Mouse (Mus musculus) testis, adult 2 months (tissue): Measurements from ENCODE around the gene Sgf29. TPM values are rescaled to one million over a fixed set of nuclear protein-coding genes. Genes with fewer than 3 reads are reported as not detected.
"Not testable (repeated sequence)": the region's sequence is repeated elsewhere in the genome, so short reads cannot be mapped to it uniquely, and the experiment has no call there.

ENCODE experiments used
- H3K27ac ChIP-seq: fragments of 200-500 bp; 2 replicates; pipeline ENCODE4 v1.5.1; 2012; ENCODE audit warnings: low read depth, low read length; ENCODE audit not compliant: control insufficient read depth, insufficient read depth
- H3K27me3 ChIP-seq: fragments of 200-500 bp; 2 replicates; pipeline ENCODE4 v1.6.1; 2012; ENCODE audit warnings: mild to moderate bottlenecking, low read length, moderate library complexity; ENCODE audit not compliant: control insufficient read depth, insufficient read depth
- H3K36me3 ChIP-seq: fragments of 200-500 bp; 2 replicates; pipeline ENCODE4 v1.6.1; 2012; ENCODE audit warnings: mild to moderate bottlenecking, low read length; ENCODE audit not compliant: control insufficient read depth, insufficient read depth
- H3K4me1 ChIP-seq: fragments of 200-500 bp; 2 replicates; pipeline ENCODE4 v1.6.1; 2012; ENCODE audit warnings: low read length; ENCODE audit not compliant: control insufficient read depth, insufficient read depth
- H3K4me3 ChIP-seq: fragments of 200-500 bp; 2 replicates; pipeline ENCODE4 v1.5.1; 2012; ENCODE audit warnings: low read depth, mild to moderate bottlenecking, low read length, moderate library complexity, mixed read lengths; ENCODE audit not compliant: control insufficient read depth
- CTCF ChIP-seq: fragments of 200-500 bp; IDR thresholded peaks from 2 replicates; pipeline ENCODE4 v1.5.1; 2012; ENCODE audit warnings: low read depth, mild to moderate bottlenecking, inconsistent platforms, low read length, moderate library complexity; ENCODE audit not compliant: control insufficient read depth, insufficient read depth, insufficient replicate concordance
- POLR2A ChIP-seq: fragments of 200-500 bp; IDR thresholded peaks from 2 replicates; pipeline ENCODE4 v1.6.1; 2012; ENCODE audit warnings: low read depth, mild to moderate bottlenecking, inconsistent platforms, low read length, moderate library complexity; ENCODE audit not compliant: control insufficient read depth
- polyA plus RNA-seq: library from polyadenylated mRNA; depleted of rRNA; stranded (reverse); fragments of >200 nt; gene quantifications from 2 replicates; pipeline ENCODE4 v1.2.3, GENCODE M21; 2012

Sgf29 gene
- polyA plus RNA-seq, 1 experiment = 405 TPM

- H3K27me3 ChIP-seq = no peaks in the 10 kb centered on the region
- H3K4me3 ChIP-seq = peak within 1 kb of the TSS; percentile 14
- H3K27ac ChIP-seq = peak within 1 kb of the TSS; percentile 83
- TF ChIP-seq POLR2A = no peak
- no peak for TF ChIP-seq CTCF
- H3K4me1 ChIP-seq = peaks cover 4% of the 10 kb centered on the region
- no peaks in the 10 kb centered on the region for H3K36me3 ChIP-seq
Observed at GRCm38 (mm10) chr7:126676207-126676606, 27.1 kb downstream of the Sgf29 start, which contains the start of gene Sult1a1. Sult1a1 (minus strand) TSS chr7:126676432.

DNA sequence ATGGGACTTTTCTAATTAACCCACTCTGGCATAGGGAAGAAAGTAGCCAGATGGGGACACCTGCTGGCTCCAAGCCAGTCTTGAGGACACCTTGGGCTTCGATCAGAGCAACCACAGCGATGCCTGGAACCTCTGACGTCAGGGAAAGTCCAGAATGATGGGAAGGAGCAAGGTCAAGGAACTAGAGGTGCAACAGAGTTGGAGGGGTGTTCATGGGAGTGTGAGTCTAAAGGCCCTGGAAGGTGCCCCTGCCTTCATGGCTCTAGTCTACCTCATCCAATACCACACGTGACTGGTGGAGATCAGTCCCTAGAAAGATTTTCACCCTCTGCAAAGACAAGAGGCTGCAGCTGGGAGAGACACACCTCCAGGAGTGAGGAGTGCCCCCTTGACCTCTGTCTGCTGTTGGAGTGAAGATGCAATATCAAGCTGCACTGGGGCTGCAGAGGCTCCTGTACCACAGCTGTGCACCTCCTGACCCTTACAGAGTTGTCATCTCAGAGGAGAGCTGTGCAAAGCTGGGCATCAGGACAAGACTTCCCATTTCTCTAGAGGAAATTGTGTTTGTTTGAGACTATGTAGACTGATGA is 27.6 kb downstream of the Sgf29 start:
- H3K27ac ChIP-seq = peak overlapping the region; percentile 69
- no peak overlapping the region for H3K4me3 ChIP-seq
- no peaks in the 10 kb centered on the region for H3K36me3 ChIP-seq
- no peaks in the 10 kb centered on the region for H3K27me3 ChIP-seq
- TF ChIP-seq POLR2A = no peak
- no peak for TF ChIP-seq CTCF
- peaks cover 4% of the 10 kb centered on the region for H3K4me1 ChIP-seq

- Histone ChIP-seq H3K4me3 (no peak overlapping the region), H3K36me3 (no peaks in the 10 kb centered on the region), H3K27ac (no peak overlapping the region), H3K27me3 (no peaks in the 10 kb centered on the region), H3K4me1 (peaks cover 4% of the 10 kb centered on the region)
- no peak for TF ChIP-seq POLR2A
- TF ChIP-seq CTCF = no peak
Observed at GRCm38 (mm10) chr7:126678545-126679341, 29.6 kb downstream of the Sgf29 start.

DNA sequence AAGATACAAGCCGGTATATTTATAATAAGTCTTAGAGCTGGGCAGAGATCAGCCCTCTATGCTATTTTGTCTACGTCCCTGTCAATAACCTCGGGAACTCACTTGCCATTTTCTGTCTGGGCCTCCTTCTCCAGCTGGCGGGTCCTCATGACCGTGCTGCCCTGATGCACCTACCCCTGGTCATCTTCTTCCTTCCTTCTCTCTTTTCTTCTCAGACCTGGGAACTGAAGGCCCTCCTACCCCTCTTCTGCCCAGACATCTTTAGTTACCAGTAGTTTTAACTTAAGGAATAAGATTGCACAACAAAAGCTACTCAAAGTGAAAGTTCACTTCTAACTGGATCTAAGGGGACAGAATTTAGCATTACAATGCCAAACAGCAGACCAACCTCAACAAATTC is 30.6 kb downstream of the Sgf29 start:
- TF ChIP-seq POLR2A (no peak), CTCF (no peak)
- Histone ChIP-seq H3K27me3 (no peaks in the 10 kb centered on the region), H3K4me3 (no peak overlapping the region), H3K4me1 (peaks cover 4% of the 10 kb centered on the region), H3K27ac (no peak overlapping the region), H3K36me3 (no peaks in the 10 kb centered on the region)

GRCm38 (mm10) chr7:126681221-126681620 is 32.1 kb downstream of the Sgf29 start:
- Histone ChIP-seq H3K36me3 (no peaks in the 10 kb centered on the region), H3K4me3 (no peak overlapping the region), H3K27ac (no peak overlapping the region), H3K4me1 (peaks cover 4% of the 10 kb centered on the region), H3K27me3 (no peaks in the 10 kb centered on the region)
- no peak for TF ChIP-seq CTCF
- no peak for TF ChIP-seq POLR2A

DNA sequence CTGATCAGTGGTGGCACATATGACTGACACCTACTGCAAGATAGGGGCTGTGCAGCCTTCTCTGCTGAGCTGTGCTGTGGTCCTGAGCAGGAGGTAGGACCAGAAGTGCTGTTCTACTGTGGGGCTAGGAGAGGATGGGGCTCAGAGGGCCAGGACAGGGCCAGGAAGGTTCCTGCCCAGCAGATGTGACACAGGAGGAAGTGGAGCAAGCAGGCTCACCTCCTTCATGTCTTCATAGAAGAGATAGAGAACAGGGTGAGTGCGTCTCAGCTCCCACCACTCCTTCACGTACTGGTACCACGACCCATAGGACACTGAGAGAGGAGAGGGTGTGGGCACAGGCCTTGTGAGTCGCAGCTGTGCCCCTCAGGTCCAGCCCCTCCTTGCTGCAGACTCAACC is 39.0 kb downstream of the Sgf29 start:
- not testable (repeated sequence) for H3K36me3 ChIP-seq, H3K4me1 ChIP-seq, H3K27me3 ChIP-seq, H3K27ac ChIP-seq, H3K4me3 ChIP-seq

GRCm38 (mm10) chr7:126689021-126689420 is 39.9 kb downstream of the Sgf29 start:
- H3K4me3 ChIP-seq = no peak overlapping the region
- H3K27me3 ChIP-seq = no peaks in the 10 kb centered on the region
- H3K4me1 ChIP-seq = peaks cover 7% of the 10 kb centered on the region
- no peaks in the 10 kb centered on the region for H3K36me3 ChIP-seq
- no peak overlapping the region for H3K27ac ChIP-seq
- TF ChIP-seq CTCF = no peak
- no peak for TF ChIP-seq POLR2A

GRCm38 (mm10) chr7:126690737-126691136 is 41.6 kb downstream of the Sgf29 start:
- H3K36me3 ChIP-seq = no peaks in the 10 kb centered on the region
- no peak overlapping the region for H3K27ac ChIP-seq
- TF ChIP-seq CTCF (no peak), POLR2A (no peak)
- no peaks in the 10 kb centered on the region for H3K27me3 ChIP-seq
- H3K4me3 ChIP-seq = no peak overlapping the region
- peaks cover 10% of the 10 kb centered on the region for H3K4me1 ChIP-seq
